Mouse (Mus musculus) gastrocnemius, adult 18-20 months (tissue): ENCODE data around the gene Ywhag. TPM values are rescaled to one million over a fixed set of nuclear protein-coding genes. Genes with fewer than 3 reads are reported as not detected.

Experiments
- DNase-seq: peaks from one replicate; pipeline ENCODE4 v3.0.0; 2021; ENCODE audit warnings: low spot score
- long read RNA-seq, 2 experiments: library from polyadenylated mRNA; stranded (forward); transcript quantifications; one replicate each; pipeline ENCODE4 v2.0.0; 2021
- total RNA-seq, 2 experiments: library from RNA; stranded (reverse); gene quantifications; 2 replicates each; pipeline ENCODE4 v1.2.3; 2021

Gene Ywhag
- 100 to 1,000 TPM; 288 to 326 TPM for total RNA-seq
- long read RNA-seq, experiment 1, transcript Ywhag-201 (2 exons, 3,520 nt): major isoform, 27 of 89 reads
- long read RNA-seq, experiment 1, partial matches to known transcripts: 0 of 89 reads
- long read RNA-seq, experiment 1, other reads (novel, unspliced or antisense): 62 of 89 reads
- long read RNA-seq, experiment 2, transcript Ywhag-201 (2 exons, 3,520 nt): major isoform, 31 of 100 reads
- long read RNA-seq, experiment 2, partial matches to known transcripts: 0 of 100 reads
- long read RNA-seq, experiment 2, other reads (novel, unspliced or antisense): 69 of 100 reads

GRCm38 (mm10) chr5:135934481-135935175 is at the start of gene Ywhag:
Gene Ywhag, minus strand, starts transcription at chr5:135934616.
- DNase-seq: peak; percentile 98

GRCm38 (mm10) chr5:135982398-135982797 is 48.0 kb upstream of the Ywhag start:
- peak; percentile 78 for DNase-seq

- DNase-seq: no peak
These were observed 45.5 kb upstream of the Ywhag start, which contains the start of gene Zp3 for GRCm38 (mm10) chr5:135979904-135980303. Gene Zp3, plus strand, starts transcription at chr5:135980099.

- DNase-seq: no peak
These were observed 45.0 kb upstream of the Ywhag start for GRCm38 (mm10) chr5:135979381-135979780.

DNA sequence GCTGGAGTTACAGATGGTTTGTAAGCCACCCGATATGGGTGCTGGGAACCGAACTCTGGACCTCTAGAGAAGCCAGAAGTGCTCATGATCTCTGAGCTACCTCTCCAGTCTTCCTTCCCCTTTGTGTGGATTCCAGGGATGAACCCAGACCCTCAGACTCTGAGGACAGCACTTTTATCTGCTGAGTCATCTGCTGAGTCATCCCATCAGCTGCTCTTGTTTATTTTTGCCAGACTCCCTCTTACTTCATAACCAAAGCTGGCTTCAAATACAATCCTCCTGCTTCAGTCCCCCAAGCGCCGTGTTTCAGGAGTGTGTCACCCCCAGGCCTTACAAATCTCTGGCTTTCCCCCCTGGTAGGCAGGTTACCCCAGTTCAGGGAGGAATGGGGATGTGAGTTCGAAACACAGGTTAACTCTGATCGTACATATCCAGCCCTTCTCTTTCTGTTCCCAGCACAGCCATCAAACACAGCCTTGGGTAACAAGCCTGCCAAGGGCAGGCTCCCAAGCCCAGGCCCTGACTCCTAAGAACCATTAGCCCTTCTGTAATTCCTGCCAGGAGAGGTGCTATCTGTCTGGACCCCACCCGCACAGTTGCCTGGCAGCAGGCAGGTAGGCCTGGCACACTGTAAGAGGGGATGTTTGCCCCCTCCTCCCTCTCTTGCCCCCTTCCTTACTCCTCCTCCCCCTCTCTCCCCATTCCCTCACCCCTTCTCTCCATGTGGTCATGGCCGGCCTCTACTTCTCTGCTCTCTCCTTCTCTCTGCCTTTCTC is 41.7 kb upstream of the Ywhag start:
- DNase-seq: no peak

DNA sequence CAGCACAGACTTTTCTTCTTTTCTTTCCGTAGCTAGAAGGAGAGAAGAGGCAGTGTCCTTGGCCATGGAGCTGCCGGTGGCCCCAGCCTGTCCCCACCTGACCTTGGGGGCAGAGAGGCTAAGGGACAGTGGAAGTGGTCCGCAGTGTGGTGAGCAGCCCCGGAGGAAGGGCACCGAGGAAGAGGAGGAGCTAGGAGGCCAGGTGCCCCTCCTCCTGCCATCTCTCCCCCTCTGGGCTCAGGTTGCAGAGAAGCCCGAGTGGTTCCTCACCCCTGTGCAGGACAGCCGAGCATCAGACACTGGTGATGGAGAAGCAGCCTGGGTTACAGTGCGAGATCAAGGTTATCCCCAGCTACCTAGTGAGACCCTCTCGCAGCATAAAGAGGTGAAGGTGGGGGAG is 39.9 kb upstream of the Ywhag start, which contains the start of gene Ssc4d:
Gene Ssc4d (minus strand): TSS at position 167 of the 400 bp plus-strand sequence.
- DNase-seq: no peak

GRCm38 (mm10) chr5:135971876-135972275 is 37.5 kb upstream of the Ywhag start:
- no peak for DNase-seq

GRCm38 (mm10) chr5:135970247-135970646 is 35.8 kb upstream of the Ywhag start:
- DNase-seq: no peak

DNA sequence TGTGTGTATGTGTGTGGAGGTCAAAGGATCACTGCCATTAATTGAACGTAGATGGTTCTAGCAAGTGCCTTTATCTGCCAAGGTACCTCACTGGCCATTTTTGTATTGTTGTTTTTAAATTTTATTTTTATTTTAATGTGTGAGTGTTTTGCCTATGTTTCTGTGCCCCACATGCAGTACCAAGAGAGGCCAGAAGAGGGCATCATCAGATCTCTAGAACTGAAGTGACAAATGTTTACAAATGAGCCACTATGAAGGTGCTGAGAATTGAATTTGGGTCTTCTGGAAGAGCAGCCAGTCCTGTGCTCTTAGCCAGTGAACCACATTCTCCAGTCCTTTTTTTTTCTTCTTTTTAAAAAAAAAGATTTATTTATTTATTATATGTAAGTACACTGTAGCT is 34.4 kb upstream of the Ywhag start:
- DNase-seq: peak; percentile 38

DNA sequence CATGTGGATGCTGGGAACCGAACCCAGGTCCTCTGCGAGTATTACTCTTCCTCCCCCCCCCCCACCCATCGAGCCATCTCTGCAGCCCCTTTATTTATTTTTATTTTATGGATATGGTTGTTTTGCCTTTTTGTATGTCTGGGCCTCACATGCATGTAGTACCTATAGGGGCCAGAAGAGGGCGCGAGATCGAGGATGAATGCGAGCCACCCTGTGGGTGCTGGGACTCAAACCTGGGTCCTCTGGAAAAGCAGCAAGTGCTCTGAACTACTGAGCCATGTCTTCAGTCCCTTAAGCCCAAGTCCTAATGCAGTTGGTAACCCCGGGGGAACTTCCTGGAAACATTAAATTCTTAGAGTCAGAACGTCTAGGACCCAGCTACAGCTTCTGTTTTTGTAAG is 32.5 kb upstream of the Ywhag start:
- no peak for DNase-seq

GRCm38 (mm10) chr5:135965501-135965930 is 31.1 kb upstream of the Ywhag start:
- DNase-seq: no peak

GRCm38 (mm10) chr5:135963280-135963627 is 28.8 kb upstream of the Ywhag start:
- DNase-seq: no peak

GRCm38 (mm10) chr5:135962492-135963279 is 28.3 kb upstream of the Ywhag start:
- peak; percentile 98 for DNase-seq

GRCm38 (mm10) chr5:135962125-135962491 is 27.7 kb upstream of the Ywhag start:
- DNase-seq: no peak

DNA sequence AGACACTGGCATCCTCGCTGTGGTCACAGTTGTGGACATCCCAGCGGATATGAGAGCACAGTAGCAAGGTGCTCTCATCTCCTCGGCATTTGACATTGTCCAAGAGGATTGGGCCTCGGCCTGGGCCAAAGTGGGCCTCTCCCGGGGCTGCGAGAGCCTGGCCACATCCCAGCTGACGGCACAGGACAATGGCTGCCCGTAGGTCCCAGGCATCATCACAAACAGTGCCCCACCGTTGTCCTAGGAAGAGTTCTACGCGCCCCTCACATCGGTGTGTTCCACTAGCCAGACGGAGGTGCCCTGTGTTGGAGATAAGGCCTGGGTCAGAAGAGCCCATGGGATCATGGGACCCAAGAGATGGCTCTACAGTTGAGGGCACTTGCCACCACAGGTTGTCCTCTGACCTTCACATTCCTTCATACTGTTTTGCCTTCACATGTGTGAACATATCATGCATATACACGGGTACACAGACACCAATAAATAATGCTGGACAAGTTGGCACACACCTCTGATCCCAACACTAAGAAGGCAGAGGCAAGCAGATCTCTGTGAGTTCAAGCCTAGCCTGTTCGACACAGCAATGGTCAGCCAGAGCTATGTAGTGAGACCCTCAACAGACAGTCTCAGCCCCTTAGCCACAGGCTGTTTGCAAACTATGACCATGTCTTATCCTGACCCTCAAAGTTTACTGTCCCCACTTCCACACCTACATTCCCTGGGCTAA is 26.7 kb upstream of the Ywhag start:
- no peak for DNase-seq

- DNase-seq: no peak
These were observed 25.5 kb upstream of the Ywhag start for GRCm38 (mm10) chr5:135959911-135960310.

GRCm38 (mm10) chr5:135958367-135958766 is 24.0 kb upstream of the Ywhag start:
- DNase-seq: no peak

DNA sequence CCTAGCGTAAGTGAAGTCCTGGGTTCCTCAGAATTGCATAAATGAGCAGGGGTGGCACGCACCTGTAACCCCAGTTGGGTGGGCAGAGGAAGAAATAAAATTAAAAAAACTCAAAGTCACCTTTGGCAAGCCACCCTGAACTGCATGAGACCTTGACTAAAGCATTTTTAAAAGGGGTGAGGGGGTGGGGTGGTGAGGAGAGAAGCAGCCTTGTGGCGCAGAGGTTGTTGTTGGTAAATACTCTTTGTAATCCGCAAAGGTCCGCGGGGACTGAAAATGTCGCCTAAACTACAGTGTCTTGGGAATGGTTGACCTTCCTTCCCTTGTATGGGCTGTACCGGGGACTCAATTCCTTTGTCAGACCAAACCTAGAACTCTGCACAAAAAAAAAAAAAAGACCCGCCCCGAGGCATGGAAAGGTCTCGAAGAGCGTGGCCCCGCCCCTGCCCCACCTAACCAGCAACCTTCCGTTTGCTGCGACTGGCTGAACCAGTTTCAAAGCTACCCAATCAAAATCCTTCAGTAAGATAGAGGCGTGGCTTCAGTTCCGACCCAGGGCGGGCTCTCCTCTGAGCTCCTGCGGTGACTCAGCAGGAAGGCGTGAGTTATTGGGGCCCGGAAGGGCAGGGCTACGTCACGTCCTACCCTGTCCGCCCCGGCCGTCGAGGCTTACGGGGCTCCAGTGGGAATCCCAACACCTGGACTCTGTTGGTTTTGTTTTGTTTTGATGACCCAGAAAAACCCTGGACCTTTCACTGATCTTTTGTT is 23.0 kb upstream of the Ywhag start:
- peak; percentile 97 for DNase-seq

- no peak for DNase-seq
These were observed 22.1 kb upstream of the Ywhag start for GRCm38 (mm10) chr5:135956300-135957206.
